Mouse (Mus musculus): ENCODE data around the gene Heg1.
A peak's percentile ranks its signal among the peaks of the same experiment; 100 is the strongest.

The Heg1 gene

GRCm38 (mm10) chr16:33818413-33819165, 134.4 kb downstream of the Heg1 start:
- peak; percentile 78 for DNase-seq (ENCODE audit: low read depth, low spot score)

- peak; percentile 86 for DNase-seq (ENCODE audit: low read depth, low spot score)
Measured at GRCm38 (mm10) chr16:33820269-33821178, 136.4 kb downstream of the Heg1 start.

All from R1 (cell line).